Mouse (Mus musculus) skeletal muscle tissue, adult 2 months (tissue): Measurements from ENCODE around the gene Ptprh.

Source experiments
- DNase-seq: peaks from one replicate; pipeline ENCODE4 v3.0.0-alpha.2; 2012; ENCODE audit warnings: low read depth, low spot score

The Ptprh gene

GRCm38 (mm10) chr7:4523205-4524130 lies 80.4 kb downstream of the Ptprh start:
- no peak for DNase-seq

- DNase-seq: no peak
These were observed 81.5 kb downstream of the Ptprh start for GRCm38 (mm10) chr7:4522292-4522691.

- DNase-seq: no peak
These were observed 82.4 kb downstream of the Ptprh start for GRCm38 (mm10) chr7:4521231-4522003.

- no peak for DNase-seq
These were observed 85.4 kb downstream of the Ptprh start for GRCm38 (mm10) chr7:4518487-4518886.

- DNase-seq: no peak
These were observed 87.3 kb downstream of the Ptprh start, which contains the start of gene Tnnt1 for GRCm38 (mm10) chr7:4516332-4517050. Gene Tnnt1 (minus strand): TSS chr7:4516382.

- no peak for DNase-seq
These were observed 88.0 kb downstream of the Ptprh start for GRCm38 (mm10) chr7:4515853-4516252.

- DNase-seq: no peak
These were observed 89.8 kb downstream of the Ptprh start for GRCm38 (mm10) chr7:4513829-4514712.

GRCm38 (mm10) chr7:4513236-4513635 lies 90.6 kb downstream of the Ptprh start:
- no peak for DNase-seq

- no peak for DNase-seq
These were observed 92.2 kb downstream of the Ptprh start for GRCm38 (mm10) chr7:4511489-4512224.

GRCm38 (mm10) chr7:4509863-4510608 lies 93.8 kb downstream of the Ptprh start:
- peak; percentile 54 for DNase-seq

GRCm38 (mm10) chr7:4508739-4509116 lies 95.1 kb downstream of the Ptprh start:
- DNase-seq: no peak

GRCm38 (mm10) chr7:4508062-4508738 lies 95.6 kb downstream of the Ptprh start:
- DNase-seq: no peak

- no peak for DNase-seq
These were observed 96.6 kb downstream of the Ptprh start for GRCm38 (mm10) chr7:4507220-4507619.

GRCm38 (mm10) chr7:4504646-4505435 lies 99.0 kb downstream of the Ptprh start:
- no peak for DNase-seq

GRCm38 (mm10) chr7:4503858-4504257 lies 100.0 kb downstream of the Ptprh start:
- DNase-seq: no peak

- no peak for DNase-seq
These were observed 100.7 kb downstream of the Ptprh start for GRCm38 (mm10) chr7:4503100-4503499.

GRCm38 (mm10) chr7:4502421-4503090 lies 101.3 kb downstream of the Ptprh start:
- peak; percentile 71 for DNase-seq
